Mouse (Mus musculus): ENCODE measurements around the gene Abca4. TPM values are rescaled to one million over a fixed set of nuclear protein-coding genes. Genes with fewer than 3 reads are reported as not detected.

Gene Abca4
- total RNA-seq, 2 experiments from 2014 or later: 1.3 to 2.0 TPM

- no peak for DNase-seq (ENCODE audit: low spot score in 2 of 2)
Observed at GRCm38 (mm10) chr3:122159447-122159846, 115.2 kb downstream of the Abca4 start.

GRCm38 (mm10) chr3:122169616-122170178, 125.5 kb downstream of the Abca4 start:
- DNase-seq (ENCODE audit: low spot score in 2 of 2): peak; percentile 3 to 27

GRCm38 (mm10) chr3:122170621-122171309, 126.5 kb downstream of the Abca4 start:
- peak in 1 of 2 experiments; percentile 16 for DNase-seq (ENCODE audit: low spot score in 2 of 2)

GRCm38 (mm10) chr3:122173526-122174150, 129.4 kb downstream of the Abca4 start:
- no peak for DNase-seq (ENCODE audit: low spot score in 2 of 2)

- no peak for DNase-seq (ENCODE audit: low spot score in 2 of 2)
Observed at GRCm38 (mm10) chr3:122176018-122176417, 131.8 kb downstream of the Abca4 start.

- DNase-seq (ENCODE audit: low spot score in 2 of 2): no peak
Observed at GRCm38 (mm10) chr3:122176706-122177390, 132.6 kb downstream of the Abca4 start.

- DNase-seq (ENCODE audit: low spot score in 2 of 2): no peak
Observed at GRCm38 (mm10) chr3:122184109-122184508, 139.9 kb downstream of the Abca4 start.

GRCm38 (mm10) chr3:122186975-122187374, 142.7 kb downstream of the Abca4 start:
- DNase-seq (ENCODE audit: low spot score in 2 of 2): no peak

- no peak for DNase-seq (ENCODE audit: low spot score in 2 of 2)
Observed at GRCm38 (mm10) chr3:122196621-122197298, 152.5 kb downstream of the Abca4 start.

- DNase-seq (ENCODE audit: low spot score in 2 of 2): no peak
Observed at GRCm38 (mm10) chr3:122198532-122198931, 154.3 kb downstream of the Abca4 start.

GRCm38 (mm10) chr3:122198966-122199381, 154.7 kb downstream of the Abca4 start:
- no peak for DNase-seq (ENCODE audit: low spot score in 2 of 2)

- DNase-seq (ENCODE audit: low spot score in 2 of 2): no peak
Observed at GRCm38 (mm10) chr3:122199600-122199999, 155.4 kb downstream of the Abca4 start.

GRCm38 (mm10) chr3:122200017-122200416, 155.8 kb downstream of the Abca4 start:
- no peak for DNase-seq (ENCODE audit: low spot score in 2 of 2)

- peak in 1 of 2 experiments; percentile 8 for DNase-seq (ENCODE audit: low spot score in 2 of 2)
Observed at GRCm38 (mm10) chr3:122200447-122200846, 156.2 kb downstream of the Abca4 start.

- no peak for DNase-seq (ENCODE audit: low spot score in 2 of 2)
Observed at GRCm38 (mm10) chr3:122202307-122202732, 158.1 kb downstream of the Abca4 start.

- no peak for DNase-seq (ENCODE audit: low spot score in 2 of 2)
Observed at GRCm38 (mm10) chr3:122203675-122204329, 159.6 kb downstream of the Abca4 start.

- DNase-seq (ENCODE audit: low spot score in 2 of 2): no peak
Observed at GRCm38 (mm10) chr3:122205753-122206152, 161.5 kb downstream of the Abca4 start.

- peak in 1 of 2 experiments; percentile 13 for DNase-seq (ENCODE audit: low spot score in 2 of 2)
Observed at GRCm38 (mm10) chr3:122206279-122207070, 162.2 kb downstream of the Abca4 start.

GRCm38 (mm10) chr3:122207766-122208165, 163.5 kb downstream of the Abca4 start:
- no peak for DNase-seq (ENCODE audit: low spot score in 2 of 2)
